Mouse (Mus musculus): ENCODE data around the gene Slc20a1. TPM values are rescaled to one million over a fixed set of nuclear protein-coding genes. Genes with fewer than 3 reads are reported as not detected.

Gene Slc20a1
- total RNA-seq, 1 experiment, result 309 TPM

- Histone ChIP-seq H3K4me1 (ENCODE audit: control insufficient read depth in 2 of 2, insufficient read depth in 2 of 2, low read length in 2 of 2, poor library complexity in 1 of 2) (peaks cover 4 to 5% of the 10 kb centered on the region in 2 experiments; a peak in 2 of 4 replicates), H3K9me3 (ENCODE audit: control insufficient read depth, insufficient read depth, low read depth, low read length) (no peaks in the 10 kb centered on the region), H3K9ac (ENCODE audit: insufficient read depth, low read depth, low read length, poor library complexity, severe bottlenecking) (no peak overlapping the region), H3K4me3 (ENCODE audit: insufficient read depth in 1 of 2, low read depth in 1 of 2, low read length in 2 of 2, poor library complexity in 1 of 2, severe bottlenecking in 1 of 2) (no peak overlapping the region), H3K27ac (ENCODE audit: insufficient read depth, low read depth, low read length, poor library complexity, severe bottlenecking) (no peak overlapping the region), H3K36me3 (ENCODE audit: control insufficient read depth, insufficient read depth, low read length, poor library complexity, severe bottlenecking) (no peaks in the 10 kb centered on the region)
- no peak for TF ChIP-seq ZC3H11A (IDR thresholded peaks at IDR 0.05; ENCODE audit: borderline replicate concordance, low read depth, low read length)
- TF ChIP-seq HCFC1 (IDR thresholded peaks at IDR 0.05; ENCODE audit: borderline replicate concordance, insufficient read depth, low read length), result no peak
- TF ChIP-seq CHD2 (IDR thresholded peaks at IDR 0.05; ENCODE audit: low read depth, low read length), result no peak
- in situ Hi-C loops (cut with MboI; ENCODE audit: low sequenced_read_pairs in 2 of 2, unreplicated experiment in 2 of 2), result no loop called here
- no peak for DNase-seq (ENCODE audit: low read depth, low spot score)
These were observed 35.4 kb downstream of the Slc20a1 start for GRCm38 (mm10) chr2:129233803-129234477.

- H3K4me3 ChIP-seq (ENCODE audit: insufficient read depth in 1 of 2, low read depth in 1 of 2, low read length in 2 of 2, poor library complexity in 1 of 2, severe bottlenecking in 1 of 2), result no peak overlapping the region
- no peaks in the 10 kb centered on the region for H3K36me3 ChIP-seq (ENCODE audit: control insufficient read depth, insufficient read depth, low read length, poor library complexity, severe bottlenecking)
- H3K4me1 ChIP-seq (ENCODE audit: control insufficient read depth in 2 of 2, insufficient read depth in 2 of 2, low read length in 2 of 2, poor library complexity in 1 of 2), result peaks cover 4 to 5% of the 10 kb centered on the region in 2 experiments; a peak in 2 of 4 replicates
- no peak overlapping the region for H3K9ac ChIP-seq (ENCODE audit: insufficient read depth, low read depth, low read length, poor library complexity, severe bottlenecking)
- H3K27ac ChIP-seq (ENCODE audit: insufficient read depth, low read depth, low read length, poor library complexity, severe bottlenecking), result no peak overlapping the region
- in situ Hi-C loops (cut with MboI; ENCODE audit: low sequenced_read_pairs in 2 of 2, unreplicated experiment in 2 of 2), result no loop called here
- no peak for DNase-seq (ENCODE audit: low read depth, low spot score)
- TF ChIP-seq CHD2 (IDR thresholded peaks at IDR 0.05; ENCODE audit: low read depth, low read length), result no peak
- no peaks in the 10 kb centered on the region for H3K9me3 ChIP-seq (ENCODE audit: control insufficient read depth, insufficient read depth, low read depth, low read length)
These were observed 36.2 kb downstream of the Slc20a1 start for GRCm38 (mm10) chr2:129234731-129235130.

- DNase-seq (ENCODE audit: low read depth, low spot score), result no peak
- Histone ChIP-seq H3K9ac (ENCODE audit: insufficient read depth, low read depth, low read length, poor library complexity, severe bottlenecking) (peak overlapping the region; percentile 13; the same call in 1 of the 2 replicates), H3K9me3 (ENCODE audit: control insufficient read depth, insufficient read depth, low read depth, low read length) (no peaks in the 10 kb centered on the region), H3K36me3 (ENCODE audit: control insufficient read depth, insufficient read depth, low read length, poor library complexity, severe bottlenecking) (no peaks in the 10 kb centered on the region), H3K27ac (ENCODE audit: insufficient read depth, low read depth, low read length, poor library complexity, severe bottlenecking) (no peak overlapping the region), H3K4me1 (ENCODE audit: control insufficient read depth in 2 of 2, insufficient read depth in 2 of 2, low read length in 2 of 2, poor library complexity in 1 of 2) (peaks cover 4 to 8% of the 10 kb centered on the region in 2 experiments; a peak in 2 of 4 replicates), H3K4me3 (ENCODE audit: insufficient read depth in 1 of 2, low read depth in 1 of 2, low read length in 2 of 2, poor library complexity in 1 of 2, severe bottlenecking in 1 of 2) (no peak overlapping the region)
- no peak for TF ChIP-seq ZC3H11A (IDR thresholded peaks at IDR 0.05; ENCODE audit: borderline replicate concordance, low read depth, low read length)
- TF ChIP-seq CHD2 (IDR thresholded peaks at IDR 0.05; ENCODE audit: low read depth, low read length), result no peak
- TF ChIP-seq ZNF384 (IDR thresholded peaks at IDR 0.05; ENCODE audit: low read depth, low read length), result no peak
- TF ChIP-seq HCFC1 (IDR thresholded peaks at IDR 0.05; ENCODE audit: borderline replicate concordance, insufficient read depth, low read length), result no peak
- TF ChIP-seq MAFK (IDR thresholded peaks at IDR 0.05; ENCODE audit: insufficient read depth, low read depth, low read length), result no peak
- in situ Hi-C loops (cut with MboI; ENCODE audit: low sequenced_read_pairs in 2 of 2, unreplicated experiment in 2 of 2), result no loop called here
These were observed 38.0 kb downstream of the Slc20a1 start for GRCm38 (mm10) chr2:129236526-129236925.

GRCm38 (mm10) chr2:129240726-129241432 is 42.3 kb downstream of the Slc20a1 start:
- in situ Hi-C loops (cut with MboI; ENCODE audit: low sequenced_read_pairs in 2 of 2, unreplicated experiment in 2 of 2), result no loop called here
- Histone ChIP-seq H3K27ac (ENCODE audit: insufficient read depth, low read depth, low read length, poor library complexity, severe bottlenecking) (peak overlapping the region; percentile 0; the same call in 1 of the 2 replicates), H3K9ac (ENCODE audit: insufficient read depth, low read depth, low read length, poor library complexity, severe bottlenecking) (peak overlapping the region; percentile 11; the same call in 1 of the 2 replicates), H3K4me1 (ENCODE audit: control insufficient read depth in 2 of 2, insufficient read depth in 2 of 2, low read length in 2 of 2, poor library complexity in 1 of 2) (peaks cover 9 to 15% of the 10 kb centered on the region in 2 experiments; a peak in 3 of 4 replicates), H3K9me3 (ENCODE audit: control insufficient read depth, insufficient read depth, low read depth, low read length) (no peaks in the 10 kb centered on the region), H3K4me3 (ENCODE audit: insufficient read depth in 1 of 2, low read depth in 1 of 2, low read length in 2 of 2, poor library complexity in 1 of 2, severe bottlenecking in 1 of 2) (peak overlapping the region in 1 of 2 experiments; percentile 1; a peak in 1 of 4 replicates), H3K36me3 (ENCODE audit: control insufficient read depth, insufficient read depth, low read length, poor library complexity, severe bottlenecking) (no peaks in the 10 kb centered on the region)
- TF ChIP-seq CHD2 (IDR thresholded peaks at IDR 0.05; ENCODE audit: low read depth, low read length) (no peak), HCFC1 (IDR thresholded peaks at IDR 0.05; ENCODE audit: borderline replicate concordance, insufficient read depth, low read length) (no peak), ZC3H11A (IDR thresholded peaks at IDR 0.05; ENCODE audit: borderline replicate concordance, low read depth, low read length) (no peak), ZNF384 (IDR thresholded peaks at IDR 0.05; ENCODE audit: low read depth, low read length) (no peak), MAFK (IDR thresholded peaks at IDR 0.05; ENCODE audit: insufficient read depth, low read depth, low read length) (no peak)
- no peak for DNase-seq (ENCODE audit: low read depth, low spot score)

Data from ES-E14 (cell line).